In the genomic region with DNA sequence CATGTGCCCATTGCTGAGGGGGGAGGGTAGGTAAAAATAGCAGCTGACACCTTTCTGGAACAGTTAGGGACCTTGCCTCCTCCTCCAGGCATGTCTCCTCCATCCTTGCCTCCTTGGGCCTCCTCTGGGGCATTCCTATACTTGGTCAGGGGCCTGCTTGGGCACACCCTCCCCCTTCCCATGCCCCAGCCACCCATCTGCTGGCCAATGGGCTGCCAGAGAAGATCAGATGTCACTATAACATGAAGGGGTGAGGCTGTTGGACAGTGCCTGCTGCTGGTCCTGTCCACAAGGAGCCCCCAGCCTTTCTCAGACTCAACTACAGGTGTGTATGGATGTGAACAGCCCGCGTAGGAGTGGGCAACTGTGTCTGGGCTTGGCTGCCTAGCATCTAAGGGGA, we compare ENCODE assay signal across 10 mouse cellular contexts. TPM values are rescaled to one million over a fixed set of nuclear protein-coding genes. Genes with fewer than 3 reads are reported as not detected.
DNase-seq lines count a peak whose midpoint lies in the region; ATAC-seq lines count a peak whose summit lies in the region.
"Had no signal": no experiment of that assay in that cellular context is flagged by ENCODE, and none has a peak within 500 bp of the region (broad histone marks: within the 10 kb centered on the region; RNA-seq: fewer than 3 reads in every experiment).

A gene (plus strand): TSS at position 262 of the 400 bp plus-strand sequence.

- no peaks in the 10 kb centered on the region for H3K27me3 ChIP-seq in heart, embryonic 15.5 days
- no peaks in the 10 kb centered on the region for H3K27me3 ChIP-seq in midbrain, embryonic 10.5 days (ENCODE audit: low read depth, poor library complexity, severe bottlenecking)
- H3K27me3 ChIP-seq in midbrain, embryonic 13.5 days, result no peaks in the 10 kb centered on the region
- H3K27me3 ChIP-seq in stomach, embryonic 16.5 days (ENCODE audit: control insufficient read depth, insufficient read depth, low read length), result no peaks in the 10 kb centered on the region

- no peak within 1 kb of the TSS for H3K4me2 ChIP-seq in heart, embryonic 15.5 days
- no peak within 1 kb of the TSS for H3K4me2 ChIP-seq in midbrain, embryonic 13.5 days (replicated peaks)
- H3K4me2 ChIP-seq in stomach, embryonic 16.5 days (ENCODE audit: low read depth, low read length), result no peak within 1 kb of the TSS

- WGBS in heart, embryonic 15.5 days, result 75% methylated on average over 2 of the region's 2 CpGs
- WGBS in midbrain, embryonic 10.5 days, result 83% methylated on average over 2 of the region's 2 CpGs
- WGBS in midbrain, embryonic 13.5 days, result 88% methylated on average over 2 of the region's 2 CpGs
- WGBS in stomach, embryonic 16.5 days, result 88% methylated on average over 2 of the region's 2 CpGs

- DNase-seq in heart, adult 18-20 months, result no peak
- no peak for DNase-seq in midbrain, embryonic 10.5 days (ENCODE audit: low spot score)
- no peak for DNase-seq in gastrocnemius, postnatal 4 days (ENCODE audit: low spot score in 2 of 2)
- no peak for DNase-seq in left cerebral cortex, postnatal 14 days (ENCODE audit: low spot score in 2 of 2)
- no peak for DNase-seq in urinary bladder, postnatal 4 days (ENCODE audit: low spot score in 2 of 2)

- H3K27ac ChIP-seq in heart, embryonic 15.5 days, result peak within 1 kb of the TSS; percentile 63
- H3K27ac ChIP-seq in midbrain, embryonic 10.5 days (replicated peaks), result peak within 1 kb of the TSS; percentile 56; the same call in 1 of the 2 replicates
- H3K27ac ChIP-seq in midbrain, embryonic 13.5 days, result no peak within 1 kb of the TSS
- peak within 1 kb of the TSS; percentile 18; the same call in 1 of the 2 replicates for H3K27ac ChIP-seq in stomach, embryonic 16.5 days (ENCODE audit: low read length)

- H3K36me3 ChIP-seq in heart, embryonic 15.5 days, result no peaks in the 10 kb centered on the region
- no peaks in the 10 kb centered on the region for H3K36me3 ChIP-seq in midbrain, embryonic 10.5 days
- no peaks in the 10 kb centered on the region for H3K36me3 ChIP-seq in midbrain, embryonic 13.5 days
- peaks cover 8% of the 10 kb centered on the region; the same call in 1 of the 2 replicates for H3K36me3 ChIP-seq in stomach, embryonic 16.5 days (ENCODE audit: control insufficient read depth, insufficient read depth, low read length)

- H3K9ac ChIP-seq in heart, embryonic 15.5 days, result no peak within 1 kb of the TSS
- no peak within 1 kb of the TSS for H3K9ac ChIP-seq in midbrain, embryonic 13.5 days (replicated peaks)
- no peak within 1 kb of the TSS; the same call in 1 of the 2 replicates for H3K9ac ChIP-seq in stomach, embryonic 16.5 days (ENCODE audit: low read length)

- H3K4me3 ChIP-seq in heart, embryonic 15.5 days, result no peak within 1 kb of the TSS
- H3K4me3 ChIP-seq in midbrain, embryonic 10.5 days, result no peak within 1 kb of the TSS
- no peak within 1 kb of the TSS for H3K4me3 ChIP-seq in midbrain, embryonic 13.5 days (replicated peaks)
- no peak within 1 kb of the TSS for H3K4me3 ChIP-seq in stomach, embryonic 16.5 days (replicated peaks; ENCODE audit: low read length)

- H3K9me3 ChIP-seq in heart, embryonic 15.5 days (replicated peaks), result no peaks in the 10 kb centered on the region
- no peaks in the 10 kb centered on the region for H3K9me3 ChIP-seq in midbrain, embryonic 10.5 days (replicated peaks)
- no peaks in the 10 kb centered on the region for H3K9me3 ChIP-seq in midbrain, embryonic 13.5 days
- no peaks in the 10 kb centered on the region for H3K9me3 ChIP-seq in stomach, embryonic 16.5 days (replicated peaks; ENCODE audit: control insufficient read depth, low read length)

- no peak for ATAC-seq in heart, embryonic 15.5 days (replicated peaks; ENCODE audit: insufficient number of reproducible peaks, insufficient read depth, low FRiP score, low read depth)
- ATAC-seq in midbrain, embryonic 13.5 days, result no peak
- no peak; the same call in 1 of the 2 replicates for ATAC-seq in stomach, embryonic 16.5 days (ENCODE audit: insufficient read depth, low FRiP score)

- intact Hi-C loops in left cerebral cortex, postnatal 14 days (cut with DNase I), result no loop called here

- H3K4me1 ChIP-seq in heart, embryonic 15.5 days (replicated peaks), result peaks cover 24% of the 10 kb centered on the region
- H3K4me1 ChIP-seq in midbrain, embryonic 10.5 days, result 0 out of 2 replicates have a peak, but pooled peaks cover 8% of the 10 kb centered on the region
- no peaks in the 10 kb centered on the region for H3K4me1 ChIP-seq in midbrain, embryonic 13.5 days (replicated peaks)
- H3K4me1 ChIP-seq in stomach, embryonic 16.5 days (ENCODE audit: control insufficient read depth, insufficient read depth, low read length), result no peaks in the 10 kb centered on the region

RNA-seq across cellular contexts. Expression of the gene that starts here (rescaled TPM):
- 4.6 and 4.8 TPM in 2 replicates for polyA plus RNA-seq in heart, embryonic 15.5 days (2015; fragmentation: Nextera tagmentation; extraction: Ambion mirVana)
- under 1 TPM in 1 of 2 experiments, not detected in 1; 0.67 TPM for total RNA-seq in heart, adult 18-20 months (2021)
- 1.9 TPM in 2 replicates for polyA plus RNA-seq in midbrain, embryonic 10.5 days (2016; fragmentation: Nextera tagmentation; extraction: Ambion mirVana)
- 0.68 and 1.0 TPM in 2 replicates for polyA plus RNA-seq in midbrain, embryonic 13.5 days (2015; fragmentation: Nextera tagmentation; extraction: Ambion mirVana)
- over 10,000 TPM in 1 of 2 experiments, 1,000 to 10,000 TPM in 1; 9,881 to 10,830 TPM for total RNA-seq in gastrocnemius, postnatal 4 days (2021)
- 12.0 and 208 TPM in 2 replicates for polyA plus RNA-seq in stomach, embryonic 16.5 days (2015; fragmentation: Nextera tagmentation; extraction: Ambion mirVana)
- not detected for total RNA-seq in left cerebral cortex, postnatal 14 days (2021)
- total RNA-seq: common myeloid progenitor, adult 5-6 weeks; left cerebral cortex, postnatal 25 days had no signal

Comparison
In these comparisons a context has a peak if more than half of its experiments do, and no peak if none do; other contexts are left out.
1. RNA of the gene that starts here (total RNA-seq): 9,881 to 10,830 TPM in gastrocnemius, postnatal 4 days; 0.67 TPM in heart, adult 18-20 months and not detected in left cerebral cortex, postnatal 14 days; every median in the first group is over 1,000 times any median in the second.